Mouse (Mus musculus): ENCODE measurements around the gene Sv2b.

Sv2b gene

DNA sequence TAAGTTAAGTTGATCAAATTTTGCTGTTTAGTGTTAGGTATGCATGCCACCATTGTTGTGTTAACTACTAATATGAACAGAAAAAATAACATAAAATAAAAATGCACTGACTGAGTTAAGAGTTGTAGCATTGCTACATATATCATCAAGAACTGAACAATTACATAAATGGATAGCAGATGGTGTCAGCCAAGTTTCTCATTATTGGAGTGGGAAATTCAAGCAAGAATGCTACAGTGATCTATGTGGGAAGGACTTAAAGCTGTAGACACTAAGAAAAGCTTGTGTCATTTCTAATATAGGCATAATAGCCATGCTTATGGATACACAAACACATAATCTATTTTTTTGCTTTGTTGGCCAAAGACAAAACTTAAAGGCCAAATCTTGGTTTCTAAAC, 228.9 kb downstream of the Sv2b start:
- no peak for DNase-seq

DNA sequence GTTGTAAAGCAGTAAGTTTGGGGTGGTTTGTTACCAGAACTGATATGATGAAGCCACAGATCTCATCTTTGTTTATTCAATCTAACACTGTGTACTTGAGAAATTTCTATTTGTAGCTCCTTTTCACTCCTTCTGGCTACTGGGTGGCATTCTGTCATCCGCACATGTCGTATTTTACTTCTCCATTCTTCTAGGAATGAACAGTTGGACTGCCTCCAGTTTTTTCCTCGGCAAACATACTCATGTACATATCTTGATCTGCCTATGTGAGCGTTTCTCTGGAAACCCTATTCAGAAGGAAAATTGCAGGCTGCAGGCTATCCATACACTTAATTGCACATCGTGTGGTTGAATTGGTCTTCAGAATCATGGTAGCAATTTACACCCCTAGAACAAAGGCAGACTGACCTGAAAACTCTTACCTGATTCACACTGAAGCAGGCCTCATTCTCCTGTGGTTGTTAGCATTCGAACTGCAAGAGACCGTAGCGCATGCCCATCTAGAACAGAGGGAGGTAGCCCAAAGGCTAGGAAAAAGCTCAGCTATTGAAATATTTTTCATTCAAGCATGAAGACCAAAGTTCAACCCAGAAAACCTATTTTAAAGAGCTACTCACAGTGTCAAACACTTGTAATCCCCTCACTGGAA, 231.4 kb downstream of the Sv2b start:
- no peak for DNase-seq

Data from cerebellum, adult 18-20 months (tissue).